Mouse (Mus musculus): Measurements from ENCODE around the gene Fam229a. TPM values are rescaled to one million over a fixed set of nuclear protein-coding genes. Genes with fewer than 3 reads are reported as not detected.

Fam229a gene
- polyA plus RNA-seq, 1 experiment: 0.10 TPM

DNA sequence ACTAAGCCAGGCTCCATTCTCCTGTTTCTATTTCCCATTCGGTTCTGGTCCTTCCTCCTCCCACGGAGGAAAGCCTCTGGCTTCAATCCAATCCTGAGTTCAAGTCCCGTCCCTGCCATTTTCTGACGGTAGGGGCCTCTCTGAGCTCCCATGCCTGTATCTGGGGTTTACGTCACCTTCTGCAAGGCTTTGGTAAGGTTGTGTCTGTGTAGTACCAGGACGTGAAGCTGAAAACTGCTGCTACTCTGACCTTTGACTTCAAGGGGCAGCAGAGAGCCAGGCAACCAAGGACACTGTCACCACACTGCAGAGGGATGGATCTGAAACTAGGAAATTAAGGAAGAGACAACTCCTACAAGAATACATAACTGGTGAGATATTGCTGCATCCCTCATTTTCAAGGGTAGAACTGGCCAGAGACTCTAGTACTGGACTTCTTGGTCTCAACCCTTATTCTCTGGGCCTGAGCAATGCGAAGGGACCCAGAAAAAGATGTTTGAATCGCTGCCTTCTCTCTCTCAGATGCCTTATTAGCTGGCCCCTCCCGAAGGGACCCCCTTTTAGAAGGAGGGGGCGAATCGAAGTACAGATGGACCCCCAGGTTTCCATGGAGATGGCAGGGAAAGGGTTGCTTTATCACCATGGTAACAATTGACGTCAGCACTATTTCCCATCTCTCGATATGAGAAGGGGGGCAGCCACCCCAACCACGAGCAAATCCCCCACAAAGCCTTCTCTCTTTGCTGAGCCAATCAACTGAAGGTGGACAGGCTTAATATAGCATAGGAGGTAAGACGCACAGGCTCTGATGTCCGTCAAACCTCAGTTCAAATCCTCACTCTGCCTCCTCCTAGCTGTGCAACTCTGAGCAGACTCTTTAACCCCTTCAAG is 4.9 kb downstream of the Fam229a start:
- no peak for TF ChIP-seq MYOD1 (IDR thresholded peaks at IDR 0.05; ENCODE audit: control insufficient read depth in 1 of 3, insufficient read length in 2 of 3, low read depth in 2 of 3)
- Histone ChIP-seq H3K4me2 (ENCODE audit: low read depth) (no peak overlapping the region), H3K79me2 (ENCODE audit: control insufficient read depth, insufficient read depth) (no peaks in the 10 kb centered on the region), H3K4me3 (no peak overlapping the region), H3K27me3 (ENCODE audit: control insufficient read depth, insufficient read depth, insufficient read length) (peaks cover 8% of the 10 kb centered on the region), H3K36me3 (ENCODE audit: control insufficient read depth, insufficient read depth) (no peaks in the 10 kb centered on the region), H3ac (ENCODE audit: control insufficient read depth, insufficient read length) (no peak overlapping the region)

DNA sequence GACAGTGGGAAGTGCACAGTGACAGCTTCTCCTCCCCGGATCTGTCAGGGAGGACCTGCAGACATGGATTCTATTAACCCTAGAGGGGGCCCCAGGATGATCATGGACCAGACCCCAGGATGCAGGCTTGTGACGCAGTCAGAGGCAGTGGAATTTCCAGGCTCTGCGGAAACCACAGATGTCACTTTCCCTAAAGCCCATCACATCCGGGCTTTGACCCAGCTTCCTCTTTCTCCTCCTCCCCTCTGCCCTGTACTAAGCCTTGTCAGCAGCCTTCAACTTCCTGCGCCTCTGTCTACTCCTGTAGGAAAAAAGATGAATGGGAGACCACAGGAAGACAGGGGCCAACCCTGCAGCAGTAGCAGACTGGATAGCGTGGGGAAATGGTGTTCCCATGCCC is 5.6 kb downstream of the Fam229a start:
- H3K4me3 ChIP-seq: no peak overlapping the region
- TF ChIP-seq TCF3 (IDR thresholded peaks at IDR 0.05; ENCODE audit: insufficient read length, low read depth) (no peak), MYOG (IDR thresholded peaks at IDR 0.05; ENCODE audit: control insufficient read depth in 1 of 3, insufficient read depth in 1 of 3, insufficient read length in 2 of 3, low read depth in 2 of 3) (no peak), MAX (IDR thresholded peaks at IDR 0.05; ENCODE audit: low read depth) (no peak), POLR2AphosphoS2 (IDR thresholded peaks at IDR 0.05; ENCODE audit: insufficient read length, low read depth) (no peak), POLR2A (IDR thresholded peaks at IDR 0.05; ENCODE audit: insufficient read length, low read depth) (no peak)
- H3ac ChIP-seq (ENCODE audit: control insufficient read depth, insufficient read length): no peak overlapping the region
- peaks cover 2% of the 10 kb centered on the region for H3K27me3 ChIP-seq (ENCODE audit: control insufficient read depth, insufficient read depth, insufficient read length)
- no peaks in the 10 kb centered on the region for H3K79me2 ChIP-seq (ENCODE audit: control insufficient read depth, insufficient read depth)
- no peak overlapping the region for H3K4me2 ChIP-seq (ENCODE audit: low read depth)
- H3K36me3 ChIP-seq (ENCODE audit: control insufficient read depth, insufficient read depth): no peaks in the 10 kb centered on the region

DNA sequence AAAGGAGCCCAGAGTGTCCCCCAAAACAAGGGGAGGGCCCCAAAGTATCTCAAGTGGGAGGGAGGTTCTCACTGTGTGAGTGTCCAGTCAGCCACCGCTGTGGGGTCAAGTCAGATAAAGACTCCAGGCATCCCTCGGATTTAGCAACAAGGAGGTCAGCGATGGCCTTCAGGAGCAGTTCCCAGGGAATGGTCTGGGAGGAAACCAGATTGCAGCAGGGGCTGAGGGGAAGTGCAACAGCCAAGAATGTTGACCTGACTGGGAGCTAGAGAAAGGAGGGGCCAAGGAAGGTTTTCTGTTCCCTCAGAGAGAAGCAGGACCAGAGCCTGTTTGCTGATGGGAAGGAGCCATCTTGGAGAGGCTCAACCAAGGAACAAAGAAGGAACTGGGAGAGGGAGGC is 8.0 kb downstream of the Fam229a start:
- TF ChIP-seq USF1 (IDR thresholded peaks at IDR 0.05; ENCODE audit: low read depth) (no peak), CEBPB (IDR thresholded peaks at IDR 0.05; ENCODE audit: insufficient read depth, poor library complexity, severe bottlenecking) (no peak), MYOG (IDR thresholded peaks at IDR 0.05; ENCODE audit: control insufficient read depth in 1 of 3, insufficient read depth in 1 of 3, insufficient read length in 2 of 3, low read depth in 2 of 3) (no peak), MAX (IDR thresholded peaks at IDR 0.05; ENCODE audit: low read depth) (no peak), POLR2AphosphoS2 (IDR thresholded peaks at IDR 0.05; ENCODE audit: insufficient read length, low read depth) (no peak), TCF12 (IDR thresholded peaks at IDR 0.05; ENCODE audit: insufficient read depth, poor library complexity, severe bottlenecking) (no peak), SRF (IDR thresholded peaks at IDR 0.05; ENCODE audit: control insufficient read depth, insufficient read length, low read depth) (no peak), POLR2A (IDR thresholded peaks at IDR 0.05; ENCODE audit: insufficient read length, low read depth) (no peak), E2F4 (IDR thresholded peaks at IDR 0.05; ENCODE audit: insufficient read depth) (no peak), TCF3 (IDR thresholded peaks at IDR 0.05; ENCODE audit: insufficient read length, low read depth) (no peak), MYOD1 (IDR thresholded peaks at IDR 0.05; ENCODE audit: control insufficient read depth in 1 of 3, insufficient read length in 2 of 3, low read depth in 2 of 3) (no peak), REST (IDR thresholded peaks at IDR 0.05; ENCODE audit: insufficient read depth, insufficient read length) (no peak)
- Histone ChIP-seq H3K36me3 (ENCODE audit: control insufficient read depth, insufficient read depth) (no peaks in the 10 kb centered on the region), H3K4me2 (ENCODE audit: low read depth) (no peak overlapping the region), H3K79me2 (ENCODE audit: control insufficient read depth, insufficient read depth) (no peaks in the 10 kb centered on the region), H3K27me3 (ENCODE audit: control insufficient read depth, insufficient read depth, insufficient read length) (no peaks in the 10 kb centered on the region), H3K4me3 (no peak overlapping the region), H3ac (ENCODE audit: control insufficient read depth, insufficient read length) (no peak overlapping the region)

DNA sequence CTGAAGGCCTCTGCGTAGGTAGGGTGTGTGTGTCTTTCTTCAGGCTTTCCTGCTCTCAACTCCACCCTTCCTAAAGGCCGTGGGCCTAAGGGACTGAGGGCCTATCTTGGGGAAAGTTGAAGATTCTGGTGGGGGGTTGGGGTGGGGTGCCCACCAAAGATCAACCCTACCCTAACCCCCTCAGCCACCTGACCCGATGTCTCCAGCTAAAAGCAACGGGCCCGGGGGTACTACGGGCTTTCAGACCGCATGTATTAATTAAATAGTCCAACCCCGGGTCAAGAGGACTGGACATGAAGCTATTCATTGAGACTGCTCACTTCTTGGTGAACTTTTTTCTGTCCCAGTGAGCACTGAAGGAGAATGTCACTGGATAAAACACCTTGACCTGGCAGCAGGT is 9.0 kb downstream of the Fam229a start:
- Histone ChIP-seq H3ac (ENCODE audit: control insufficient read depth, insufficient read length) (no peak overlapping the region), H3K79me2 (ENCODE audit: control insufficient read depth, insufficient read depth) (no peaks in the 10 kb centered on the region), H3K36me3 (ENCODE audit: control insufficient read depth, insufficient read depth) (no peaks in the 10 kb centered on the region), H3K27me3 (ENCODE audit: control insufficient read depth, insufficient read depth, insufficient read length) (no peaks in the 10 kb centered on the region), H3K4me2 (ENCODE audit: low read depth) (no peak overlapping the region), H3K4me3 (no peak overlapping the region)
- TF ChIP-seq SRF (IDR thresholded peaks at IDR 0.05; ENCODE audit: control insufficient read depth, insufficient read length, low read depth) (no peak), TCF3 (IDR thresholded peaks at IDR 0.05; ENCODE audit: insufficient read length, low read depth) (no peak), TCF12 (IDR thresholded peaks at IDR 0.05; ENCODE audit: insufficient read depth, poor library complexity, severe bottlenecking) (no peak), E2F4 (IDR thresholded peaks at IDR 0.05; ENCODE audit: insufficient read depth) (no peak), POLR2A (IDR thresholded peaks at IDR 0.05; ENCODE audit: insufficient read length, low read depth) (no peak), MYOD1 (IDR thresholded peaks at IDR 0.05; ENCODE audit: control insufficient read depth in 1 of 3, insufficient read length in 2 of 3, low read depth in 2 of 3) (no peak)

DNA sequence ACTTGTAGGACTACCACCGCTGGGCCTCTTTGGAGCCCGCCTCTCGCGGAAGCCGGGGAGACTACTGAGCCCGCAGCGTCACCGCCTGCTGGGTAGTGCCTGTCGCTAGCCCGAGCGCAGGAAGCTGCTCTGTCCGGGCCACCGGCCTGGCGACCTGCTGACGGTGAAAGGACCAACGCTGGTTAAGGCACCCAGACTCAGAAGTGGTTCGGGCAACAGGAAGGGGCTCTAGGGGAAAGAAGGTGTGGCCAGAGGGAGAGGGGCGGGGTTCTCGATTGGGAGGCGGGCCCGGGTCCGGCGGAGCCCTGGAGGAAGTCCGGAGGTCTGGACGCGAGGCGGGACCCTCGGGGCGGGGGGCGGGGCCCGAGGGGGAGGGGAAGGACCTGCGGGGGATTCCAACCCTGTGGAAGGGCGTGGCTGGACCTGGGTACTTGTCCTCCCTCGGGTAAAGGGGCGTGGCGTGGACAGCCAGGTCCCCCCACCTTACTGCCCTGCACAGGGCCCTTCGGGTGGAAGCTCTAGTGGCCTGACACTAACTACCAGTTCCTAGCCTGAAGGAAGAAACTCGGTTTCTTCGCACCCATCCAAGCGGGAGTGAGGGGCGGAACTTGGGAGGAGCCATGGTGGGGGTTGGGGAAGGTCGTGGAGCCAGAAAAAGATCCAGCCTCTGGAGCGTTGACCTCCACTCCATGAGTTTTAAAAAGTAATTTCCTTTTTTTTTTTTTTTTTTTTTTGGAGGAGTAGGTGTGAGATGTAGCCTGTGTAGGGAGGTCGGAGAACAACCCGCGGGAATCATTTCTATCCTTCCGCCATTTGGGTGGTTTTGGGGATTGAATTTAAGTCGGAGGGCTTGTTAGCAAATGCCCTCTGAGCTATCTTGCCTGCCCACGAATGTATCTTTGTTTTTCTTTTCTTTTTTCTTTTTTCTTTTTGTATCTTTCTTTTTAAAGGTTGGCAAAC is 9.9 kb downstream of the Fam229a start:
- no peak for TF ChIP-seq TCF3 (IDR thresholded peaks at IDR 0.05; ENCODE audit: insufficient read length, low read depth)
- no peak for TF ChIP-seq USF1 (IDR thresholded peaks at IDR 0.05; ENCODE audit: low read depth)
- TF ChIP-seq MYOG (IDR thresholded peaks at IDR 0.05; ENCODE audit: control insufficient read depth in 1 of 3, insufficient read depth in 1 of 3, insufficient read length in 2 of 3, low read depth in 2 of 3): no peak
- TF ChIP-seq TCF12 (IDR thresholded peaks at IDR 0.05; ENCODE audit: insufficient read depth, poor library complexity, severe bottlenecking): no peak
- TF ChIP-seq CEBPB (IDR thresholded peaks at IDR 0.05; ENCODE audit: insufficient read depth, poor library complexity, severe bottlenecking): no peak
- no peak for TF ChIP-seq E2F4 (IDR thresholded peaks at IDR 0.05; ENCODE audit: insufficient read depth)
- TF ChIP-seq SRF (IDR thresholded peaks at IDR 0.05; ENCODE audit: control insufficient read depth, insufficient read length, low read depth): no peak
- no peak for TF ChIP-seq REST (IDR thresholded peaks at IDR 0.05; ENCODE audit: insufficient read depth, insufficient read length)
- TF ChIP-seq POLR2AphosphoS2 (IDR thresholded peaks at IDR 0.05; ENCODE audit: insufficient read length, low read depth): no peak
- TF ChIP-seq POLR2A (IDR thresholded peaks at IDR 0.05; ENCODE audit: insufficient read length, low read depth): no peak
- no peak for TF ChIP-seq MYOD1 (IDR thresholded peaks at IDR 0.05; ENCODE audit: control insufficient read depth in 1 of 3, insufficient read length in 2 of 3, low read depth in 2 of 3)
- no peak for TF ChIP-seq MAX (IDR thresholded peaks at IDR 0.05; ENCODE audit: low read depth)
- Histone ChIP-seq H3K79me2 (ENCODE audit: control insufficient read depth, insufficient read depth) (no peaks in the 10 kb centered on the region), H3K4me3 (no peak overlapping the region), H3K36me3 (ENCODE audit: control insufficient read depth, insufficient read depth) (no peaks in the 10 kb centered on the region), H3K4me2 (ENCODE audit: low read depth) (peak overlapping the region; percentile 8), H3K27me3 (ENCODE audit: control insufficient read depth, insufficient read depth, insufficient read length) (no peaks in the 10 kb centered on the region), H3ac (ENCODE audit: control insufficient read depth, insufficient read length) (no peak overlapping the region)
